Mouse (Mus musculus) bone marrow macrophage, adult 2 months (primary cell): ENCODE measurements around the gene Slc16a6. TPM values are rescaled to one million over a fixed set of nuclear protein-coding genes. Genes with fewer than 3 reads are reported as not detected.
A peak's percentile ranks its signal among the peaks of the same experiment; 100 is the strongest.
"Not testable (repeated sequence)": the region's sequence is repeated elsewhere in the genome, so short reads cannot be mapped to it uniquely, and the experiment has no call there.

Source experiments
- H3K27ac ChIP-seq: 2 replicates; pipeline ENCODE4 v1.5.1; 2012; ENCODE audit warnings: low read depth, low read length; ENCODE audit not compliant: insufficient read depth
- H3K4me1 ChIP-seq: 2 replicates; pipeline ENCODE4 v1.6.1; 2012; ENCODE audit warnings: low read length; ENCODE audit not compliant: control insufficient read depth, insufficient read depth
- H3K4me3 ChIP-seq: 2 replicates; pipeline ENCODE4 v1.5.1; 2012; ENCODE audit warnings: mild to moderate bottlenecking, low read length, moderate library complexity; ENCODE audit not compliant: insufficient read depth
- CTCF ChIP-seq: IDR thresholded peaks from 2 replicates; pipeline ENCODE4 v1.5.1; 2012; ENCODE audit warnings: low read depth, mild to moderate bottlenecking, low read length, moderate library complexity
- POLR2A ChIP-seq: IDR thresholded peaks from 2 replicates; pipeline ENCODE4 v1.6.1; 2012; ENCODE audit warnings: mild to moderate bottlenecking, low read depth, low read length, borderline replicate concordance
- polyA plus RNA-seq: library from polyadenylated mRNA; stranded (reverse); fragments of >200 nt; gene quantifications from 2 replicates; pipeline ENCODE4 v1.2.4, GENCODE M21; 2012; ENCODE audit not compliant: missing spikeins, insufficient read depth, insufficient read length

Gene Slc16a6
- polyA plus RNA-seq, 1 experiment: 32.6 TPM

DNA sequence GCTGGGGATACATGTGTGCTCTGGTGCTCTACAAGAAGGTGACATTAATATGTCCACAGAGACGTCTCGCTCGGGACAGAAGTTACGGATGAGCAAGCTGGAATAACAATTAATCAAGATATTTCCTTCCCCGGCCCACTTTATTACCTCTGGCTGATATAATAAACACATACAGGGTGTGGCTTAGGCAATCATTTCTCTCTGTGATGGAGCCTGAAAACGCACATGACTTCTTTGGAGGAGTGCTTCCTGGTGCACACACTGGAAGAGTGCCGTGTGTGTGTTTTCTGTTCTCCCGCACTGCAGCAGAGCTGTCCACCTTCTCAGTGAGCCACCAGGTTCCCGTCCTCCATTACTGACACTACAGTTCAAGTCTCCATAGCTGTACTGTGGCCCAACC is 24.6 kb upstream of the Slc16a6 start:
- no peak for TF ChIP-seq POLR2A
- no peak for TF ChIP-seq CTCF
- peaks cover 47% of the 10 kb centered on the region for H3K4me1 ChIP-seq
- H3K4me3 ChIP-seq: no peak overlapping the region
- no peak overlapping the region for H3K27ac ChIP-seq

DNA sequence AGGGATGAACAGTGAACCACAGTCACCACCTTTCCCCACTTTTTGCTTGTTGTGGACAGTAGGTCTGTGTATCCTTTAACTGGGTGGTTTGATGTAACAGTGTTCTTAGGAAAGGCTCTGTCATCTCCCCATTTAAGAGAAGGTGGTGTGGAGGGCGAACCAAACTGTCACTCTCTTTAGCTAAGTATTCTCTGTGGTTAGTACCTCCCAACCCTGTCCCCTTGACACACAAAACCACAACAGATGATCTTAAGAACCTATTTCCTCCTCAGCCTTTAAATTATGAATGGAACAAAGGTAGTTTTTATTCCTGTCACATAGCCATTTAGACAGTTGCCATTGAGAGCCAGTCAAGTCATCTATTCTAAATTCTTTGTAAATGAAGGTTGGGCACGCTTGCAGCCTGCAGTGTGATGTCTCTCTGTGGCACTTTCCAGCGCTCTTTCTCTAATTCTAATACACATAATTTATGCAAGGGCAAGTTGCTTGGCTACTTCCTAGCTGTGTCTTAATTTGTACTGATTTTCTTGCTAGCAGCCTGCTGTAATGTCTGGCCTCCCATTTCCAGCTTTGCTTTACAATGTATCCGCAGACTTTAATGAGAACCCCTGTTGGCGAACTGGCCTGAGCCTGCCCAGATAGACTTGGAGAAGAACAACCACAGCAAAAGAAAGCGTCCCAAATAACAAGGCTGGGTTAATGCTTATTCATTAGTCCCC is 23.8 kb upstream of the Slc16a6 start:
- H3K4me1 ChIP-seq: peaks cover 40% of the 10 kb centered on the region
- no peak overlapping the region for H3K4me3 ChIP-seq

DNA sequence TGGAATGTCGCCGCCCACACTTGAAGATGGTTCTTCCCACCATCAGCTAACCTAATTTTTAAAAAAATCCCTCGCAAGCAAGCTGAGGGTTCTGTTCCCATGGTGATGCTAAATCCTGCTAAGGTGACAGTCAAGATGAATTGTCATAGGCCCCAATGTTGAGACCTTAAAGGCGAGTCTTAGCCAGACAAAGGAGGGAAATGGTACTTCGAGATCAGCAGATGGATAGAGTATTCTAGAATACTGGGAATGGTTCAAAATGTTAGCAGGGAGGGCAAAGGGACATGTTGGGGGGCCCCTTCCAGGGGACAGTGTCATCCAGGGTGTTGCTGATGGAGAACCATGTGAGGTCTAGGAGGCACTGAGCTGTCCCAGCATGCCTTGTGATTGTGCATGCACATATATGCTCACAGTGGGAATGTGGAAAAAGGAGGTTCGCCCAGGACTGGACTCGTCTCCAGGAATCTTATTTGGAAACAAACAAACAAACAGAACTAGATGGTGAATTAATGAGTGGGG is 23.1 kb upstream of the Slc16a6 start:
- Histone ChIP-seq H3K27ac (peak overlapping the region; percentile 46), H3K4me1 (peaks cover 39% of the 10 kb centered on the region), H3K4me3 (no peak overlapping the region)
- no peak for TF ChIP-seq CTCF

More for the DNA sequence above, 23.8 kb upstream of the Slc16a6 start:
- H3K27ac ChIP-seq: no peak overlapping the region
- TF ChIP-seq POLR2A (no peak), CTCF (no peak)

DNA sequence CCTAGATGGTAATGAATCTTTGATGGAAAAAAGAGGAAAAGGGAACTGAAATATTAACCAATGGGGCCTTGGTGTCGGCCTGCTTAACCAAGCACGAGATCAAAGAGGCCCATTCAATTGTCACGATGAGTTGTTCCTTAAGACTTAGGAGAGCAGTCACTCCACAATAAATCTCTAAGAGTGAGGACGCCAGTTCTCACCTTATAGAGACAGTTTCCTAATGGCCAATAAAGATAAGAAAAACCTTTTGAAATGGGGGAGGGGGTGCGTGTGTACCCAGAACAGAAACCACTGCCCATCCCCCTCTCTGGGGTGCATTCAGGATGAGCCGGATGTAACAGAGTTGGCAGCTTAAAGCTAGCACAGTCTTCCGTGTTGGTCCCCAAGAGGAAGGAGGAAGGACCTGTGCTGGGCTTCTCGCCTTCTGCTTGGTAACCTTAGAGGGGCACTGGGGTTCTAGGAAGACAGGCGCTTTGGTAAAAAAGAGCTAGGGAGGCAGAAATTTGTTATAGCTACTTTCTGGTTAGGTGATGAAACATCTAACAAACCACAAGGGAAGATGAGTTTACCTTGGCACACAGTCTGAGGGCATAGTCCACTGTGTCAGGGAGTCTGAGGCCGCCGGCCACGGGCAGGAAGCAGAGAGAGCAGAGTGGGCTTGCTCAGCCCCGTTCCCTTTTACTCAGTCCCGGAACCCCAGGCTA is 22.5 kb upstream of the Slc16a6 start:
- Histone ChIP-seq H3K27ac (peak overlapping the region; percentile 46), H3K4me1 (peaks cover 39% of the 10 kb centered on the region), H3K4me3 (no peak overlapping the region)
- TF ChIP-seq POLR2A: no peak
- no peak for TF ChIP-seq CTCF

DNA sequence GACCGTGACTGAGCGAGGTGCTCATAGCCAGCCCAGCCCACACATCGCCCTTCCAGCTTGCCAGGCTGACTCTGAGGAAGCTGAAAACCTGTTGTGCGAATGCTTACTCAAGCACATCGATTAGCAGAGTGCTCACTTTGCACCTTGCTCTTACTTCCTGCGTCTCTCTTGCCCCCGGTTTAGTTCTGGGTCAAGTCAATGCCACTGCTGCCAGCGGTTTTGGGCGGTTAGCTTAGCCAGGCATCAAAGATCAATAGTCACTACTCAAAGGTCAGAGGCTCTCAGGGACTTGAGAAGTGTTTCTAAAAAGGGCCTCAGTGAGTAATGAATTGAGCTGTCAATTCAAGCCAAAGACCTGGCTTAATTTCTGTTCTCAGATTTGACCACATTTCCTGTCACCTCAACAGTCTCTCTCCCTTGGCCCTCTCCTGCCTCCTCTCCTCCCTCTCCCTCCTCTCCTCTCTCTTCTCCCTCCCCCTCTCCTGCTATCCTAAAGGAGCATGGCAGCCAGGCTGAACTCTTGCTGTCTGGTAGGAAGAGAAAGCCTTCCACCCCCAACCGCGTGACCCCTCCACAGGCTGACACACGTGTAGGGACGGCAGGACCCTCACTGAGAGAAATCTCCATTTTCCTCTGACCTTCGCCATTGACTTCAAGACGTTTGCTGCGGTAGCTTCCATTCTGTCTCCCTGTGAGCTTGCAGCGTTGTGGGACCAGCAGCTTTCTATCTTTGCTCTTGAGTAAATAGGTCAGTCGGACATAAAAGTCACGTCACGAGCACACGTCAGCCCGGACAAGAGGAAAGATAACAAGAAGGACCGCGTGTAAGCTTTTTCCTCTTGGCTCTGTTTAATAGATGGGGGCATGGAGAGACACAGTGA is 21.7 kb upstream of the Slc16a6 start:
- Histone ChIP-seq H3K4me3 (no peak overlapping the region), H3K27ac (peak overlapping the region; percentile 3; the same call in 1 of the 2 replicates), H3K4me1 (peaks cover 39% of the 10 kb centered on the region)
- TF ChIP-seq CTCF (no peak), POLR2A (no peak)

DNA sequence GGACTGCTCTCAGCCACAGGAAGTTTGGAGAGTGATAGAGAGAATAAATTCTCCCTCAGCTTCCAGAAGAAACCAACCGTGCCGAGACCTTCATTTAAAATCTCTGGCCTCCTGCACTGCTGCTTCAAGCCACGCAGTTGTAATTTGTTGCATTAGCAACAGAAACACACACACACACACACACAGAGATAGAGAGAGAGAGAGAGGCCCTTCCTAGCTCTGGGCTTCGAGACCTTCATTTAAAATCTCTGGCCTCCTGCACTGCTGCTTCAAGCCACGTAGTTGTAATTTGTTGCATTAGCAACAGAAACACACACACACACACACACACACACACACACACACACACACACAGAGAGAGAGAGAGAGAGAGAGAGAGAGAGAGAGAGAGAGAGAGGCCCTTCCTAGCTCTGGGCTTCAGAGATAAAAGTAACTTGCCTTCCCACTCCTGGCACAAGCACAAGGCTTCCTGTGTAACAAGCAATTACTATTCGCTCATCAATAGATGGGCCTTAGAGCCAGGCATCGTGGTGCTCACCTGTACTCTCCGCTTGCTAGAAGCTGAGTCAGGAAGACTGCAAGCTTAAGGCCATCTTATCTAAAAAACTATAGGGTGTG is 19.6 kb upstream of the Slc16a6 start:
- not testable (repeated sequence) for H3K4me3 ChIP-seq, H3K27ac ChIP-seq
- peaks cover 43% of the 10 kb centered on the region for H3K4me1 ChIP-seq

DNA sequence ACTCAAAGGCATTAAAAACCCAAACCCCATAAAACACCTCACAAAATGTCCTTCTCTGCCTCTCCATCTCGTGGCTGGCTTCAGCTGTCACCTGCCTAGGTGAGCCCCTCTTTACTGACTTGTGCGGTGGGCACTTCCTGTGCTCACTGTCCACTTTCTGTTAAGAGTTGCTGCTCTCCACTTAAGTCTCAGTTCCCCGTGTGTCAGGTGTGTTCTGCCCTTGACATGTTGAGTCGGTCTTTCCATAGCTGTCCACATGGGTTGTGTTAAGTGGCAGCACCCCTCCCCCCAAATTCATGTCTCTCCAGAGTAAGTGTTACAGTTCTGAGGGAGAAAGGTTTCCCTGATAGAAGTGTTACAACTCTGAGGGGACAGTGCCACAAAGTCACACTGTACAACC is 18.4 kb upstream of the Slc16a6 start:
- H3K4me1 ChIP-seq: peaks cover 42% of the 10 kb centered on the region
- H3K27ac ChIP-seq: no peak overlapping the region
- TF ChIP-seq POLR2A (no peak), CTCF (no peak)
- no peak overlapping the region for H3K4me3 ChIP-seq

DNA sequence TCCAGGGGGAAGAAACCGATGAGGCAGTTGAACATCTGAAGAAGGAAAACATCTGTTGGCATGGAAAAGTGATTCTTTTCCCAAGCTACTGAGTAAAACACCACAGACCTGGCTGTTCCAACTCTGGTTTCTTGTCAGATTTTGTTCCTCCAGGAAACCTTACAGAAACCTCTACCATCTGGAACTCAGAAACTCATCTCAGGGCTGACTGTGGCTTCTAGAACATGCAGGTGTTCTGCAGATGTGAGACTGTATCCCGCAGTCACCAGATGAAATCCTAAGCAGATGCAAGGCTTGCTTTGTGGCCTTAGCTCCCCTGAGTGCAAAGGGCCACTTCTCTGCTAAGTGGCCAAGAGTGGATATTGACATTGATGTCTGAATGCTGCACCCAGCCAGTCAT is 16.4 kb upstream of the Slc16a6 start:
- Histone ChIP-seq H3K27ac (no peak overlapping the region), H3K4me3 (no peak overlapping the region), H3K4me1 (peaks cover 33% of the 10 kb centered on the region)
- TF ChIP-seq POLR2A: no peak

DNA sequence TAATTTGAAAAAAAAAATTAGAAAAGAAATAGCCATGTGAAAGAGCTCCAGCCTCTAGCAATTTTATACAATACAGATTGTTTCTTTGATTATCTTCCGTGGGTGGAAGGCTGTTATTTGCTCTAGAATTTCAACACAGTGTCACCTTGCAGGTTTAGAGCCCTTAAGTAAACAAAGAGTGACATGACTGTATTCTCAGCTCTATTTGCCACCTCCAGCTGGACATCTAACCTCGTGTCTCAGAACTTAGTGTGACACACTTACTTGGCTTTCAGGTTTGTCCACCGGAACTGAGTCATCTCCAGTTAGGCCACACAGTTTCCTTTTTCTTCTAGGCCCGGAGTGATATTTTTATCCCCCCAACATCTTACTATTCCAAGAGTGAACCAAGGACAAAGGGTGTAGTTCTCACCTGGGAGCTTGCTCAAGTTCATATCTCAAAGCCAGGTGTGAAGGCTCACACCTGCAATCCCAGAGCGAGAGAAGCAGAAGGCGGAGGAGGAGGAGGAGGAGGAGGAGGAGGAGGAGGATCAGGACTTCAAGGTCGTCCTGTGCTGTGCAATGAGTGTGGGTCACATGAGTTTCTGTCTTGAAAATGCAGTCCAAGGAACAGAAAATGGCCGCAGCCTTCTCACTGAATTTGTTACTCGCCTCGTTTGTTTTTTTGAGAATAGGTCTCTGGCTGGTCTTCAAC is 14.7 kb upstream of the Slc16a6 start:
- H3K4me3 ChIP-seq: no peak overlapping the region
- TF ChIP-seq POLR2A: no peak
- TF ChIP-seq CTCF: no peak
- peaks cover 33% of the 10 kb centered on the region for H3K4me1 ChIP-seq
- H3K27ac ChIP-seq: no peak overlapping the region; the same call in 1 of the 2 replicates
